Mouse (Mus musculus) CD4-positive helper T cell, adult 2 months (primary cell): Measurements from ENCODE around the gene Rcsd1.

Experiments used
- DNase-seq: peaks from one replicate; pipeline ENCODE4 v3.0.0-alpha.2; 2012; ENCODE audit warnings: low read depth, missing footprints, low spot score

The Rcsd1 gene

DNA sequence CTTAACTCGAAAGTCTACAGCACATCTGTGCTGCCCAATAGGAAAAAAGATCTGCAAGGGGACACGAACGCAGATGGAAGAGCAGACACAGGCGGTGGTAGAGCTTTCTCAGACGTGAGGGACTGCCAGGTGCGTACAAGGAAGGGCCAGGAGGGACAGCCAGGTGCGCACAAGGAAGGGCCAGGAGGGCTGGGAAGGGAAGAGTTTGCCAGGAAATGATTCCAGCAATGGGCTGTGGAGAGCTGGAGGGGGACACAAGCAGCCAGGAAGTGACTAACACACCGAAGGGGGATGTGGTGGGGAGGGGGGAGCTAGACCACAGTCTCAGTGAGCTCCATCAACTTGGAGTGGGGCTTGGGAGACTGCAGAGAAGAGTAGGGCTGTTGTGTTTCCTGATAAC, 79.6 kb downstream of the Rcsd1 start:
- no peak for DNase-seq

DNA sequence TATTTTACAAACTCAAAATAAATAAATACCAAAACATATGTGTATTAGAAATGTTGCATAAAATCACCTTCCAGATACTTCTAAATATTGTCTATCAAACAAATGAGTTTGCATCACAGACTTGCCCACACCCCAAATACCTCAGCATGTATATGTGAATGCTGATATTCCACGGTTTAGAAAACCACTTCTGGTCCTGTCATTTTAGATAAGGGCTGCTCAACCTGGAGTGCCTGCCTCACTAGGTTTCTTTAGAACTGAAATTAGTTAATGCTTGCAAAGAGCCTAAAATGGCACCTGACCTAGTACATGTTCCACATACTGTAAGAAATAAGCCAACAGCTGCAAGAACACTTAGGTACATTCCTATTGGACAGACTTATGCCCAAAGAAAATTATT, 81.0 kb downstream of the Rcsd1 start:
- DNase-seq, result no peak

DNA sequence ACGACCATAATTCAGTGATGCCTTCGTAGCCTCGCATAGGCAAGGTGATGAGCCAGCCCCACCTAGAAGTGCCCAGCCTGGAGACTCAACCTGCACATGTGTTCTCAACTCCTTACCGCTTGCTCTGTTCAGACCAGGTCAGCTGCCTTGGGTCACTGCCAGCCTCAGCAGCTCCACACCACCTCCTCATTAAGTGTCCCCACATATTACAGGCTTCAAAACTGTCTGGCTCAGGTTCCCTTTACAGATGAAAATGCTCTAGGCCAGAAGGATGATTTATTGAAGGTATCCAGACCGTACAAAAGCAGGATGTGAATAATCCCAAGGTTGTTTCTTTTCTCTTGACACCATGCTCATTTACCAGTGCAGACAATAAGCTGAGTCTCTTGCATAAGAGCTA, 83.7 kb downstream of the Rcsd1 start:
- DNase-seq, result no peak

DNA sequence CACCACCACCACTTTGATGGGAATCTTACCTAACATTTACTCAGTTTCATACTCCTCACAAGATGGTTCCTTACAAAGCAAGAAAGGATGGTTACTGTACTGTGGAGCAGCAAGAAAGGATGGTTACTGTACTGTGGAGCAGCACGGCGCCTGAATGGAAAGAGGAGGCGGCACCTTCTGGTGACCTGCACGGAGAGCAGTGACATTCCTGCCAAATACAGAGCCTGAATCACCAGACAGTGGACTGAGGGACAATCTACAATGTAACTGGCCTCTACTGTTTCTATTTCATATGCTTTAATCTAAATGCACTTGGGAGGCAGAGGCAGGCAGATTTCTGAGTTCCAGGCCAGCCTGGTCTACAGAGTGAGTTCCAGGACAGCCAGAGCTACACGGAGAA, 84.5 kb downstream of the Rcsd1 start:
- DNase-seq, result no peak

DNA sequence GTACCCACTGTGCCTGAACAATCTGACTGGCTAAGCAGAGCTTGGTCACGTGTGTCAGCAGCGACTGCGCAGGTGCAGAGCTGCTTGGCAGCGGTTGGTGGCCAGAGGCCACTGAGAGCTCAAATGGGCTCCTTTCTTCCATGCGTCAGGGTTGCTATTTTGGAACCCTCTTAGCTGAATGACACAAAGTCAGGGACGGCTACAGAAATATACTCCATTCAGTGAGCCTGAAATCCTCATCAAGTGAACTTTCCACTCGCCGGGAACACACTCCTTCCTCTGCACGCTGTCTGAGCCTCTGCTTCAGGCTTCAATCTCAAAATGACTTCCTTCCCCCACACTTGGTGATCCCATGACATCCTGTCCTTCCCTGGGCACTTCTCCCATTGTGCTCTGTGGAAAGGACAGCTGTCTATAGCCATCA, 91.3 kb downstream of the Rcsd1 start:
- no peak for DNase-seq

DNA sequence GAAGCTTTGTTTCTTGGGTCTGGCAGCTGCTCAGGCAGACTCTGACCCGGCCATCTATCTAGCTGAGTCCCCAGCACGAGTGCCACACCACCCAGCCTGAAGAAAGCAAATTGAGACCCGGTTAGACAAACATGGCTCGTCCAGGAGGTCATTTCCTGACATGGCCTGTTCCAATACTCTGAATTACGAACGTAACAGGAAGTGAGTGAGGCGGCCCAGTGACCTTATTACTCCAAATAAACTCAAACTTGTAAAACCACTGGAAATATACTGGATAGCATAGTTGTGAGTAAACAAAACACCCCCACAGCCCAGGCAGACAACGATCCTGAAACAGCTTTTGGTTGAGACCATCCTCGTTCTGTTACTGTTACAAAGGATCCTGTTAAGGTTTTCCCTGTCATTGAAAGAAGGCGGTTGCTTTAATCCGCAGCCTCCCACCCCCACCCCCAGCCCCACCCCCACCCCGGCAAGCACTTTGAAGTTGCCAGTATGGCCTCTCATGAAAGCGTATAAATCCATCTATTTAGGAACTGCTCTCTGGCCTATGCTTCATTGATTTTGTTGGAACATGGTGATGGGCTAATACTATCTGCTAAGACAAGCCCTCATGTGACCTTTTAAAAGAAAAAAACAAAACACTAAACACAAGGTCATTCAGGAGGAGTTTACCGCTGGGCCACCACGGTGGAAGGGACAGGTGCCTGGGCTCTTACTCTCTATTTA, 92.2 kb downstream of the Rcsd1 start:
- DNase-seq, result no peak

DNA sequence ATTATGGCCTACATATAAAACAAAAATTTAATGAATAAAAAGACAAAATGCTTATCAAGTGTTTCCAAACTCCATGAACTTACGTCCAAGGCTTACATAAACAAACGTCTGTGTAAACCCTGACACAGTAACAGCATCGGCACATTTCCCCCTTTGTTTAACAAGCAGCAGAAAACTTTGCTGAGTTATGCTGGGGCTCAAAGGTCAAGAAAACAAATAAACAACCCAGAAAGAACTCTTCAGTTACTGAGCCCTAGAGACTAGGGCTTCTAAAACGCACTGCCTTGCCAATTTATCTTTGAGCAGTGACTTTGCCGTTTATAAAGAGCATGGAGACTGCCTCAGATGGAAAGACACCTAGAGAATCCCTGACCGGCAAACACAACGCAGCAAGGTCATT, 92.9 kb downstream of the Rcsd1 start:
- no peak for DNase-seq

DNA sequence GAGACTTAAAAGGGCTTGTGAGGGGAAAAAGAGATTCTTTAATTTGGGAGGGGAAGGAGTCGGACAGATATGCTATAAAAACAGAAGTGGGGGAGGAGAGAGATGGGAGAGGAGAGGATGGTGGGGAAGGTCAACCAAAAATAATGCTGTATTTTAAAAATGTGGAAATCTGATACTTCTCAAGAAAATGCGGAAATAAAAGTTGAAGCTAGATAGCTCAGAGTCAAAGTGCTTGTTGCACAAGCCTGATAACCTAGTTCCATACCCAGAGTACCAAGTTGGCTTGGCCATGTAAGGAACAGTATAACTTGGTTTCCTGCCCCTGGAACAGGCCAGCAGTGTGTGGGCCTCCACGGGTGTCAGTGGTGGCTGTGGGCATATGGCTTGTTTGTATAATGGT, 94.8 kb downstream of the Rcsd1 start:
- DNase-seq, result no peak

DNA sequence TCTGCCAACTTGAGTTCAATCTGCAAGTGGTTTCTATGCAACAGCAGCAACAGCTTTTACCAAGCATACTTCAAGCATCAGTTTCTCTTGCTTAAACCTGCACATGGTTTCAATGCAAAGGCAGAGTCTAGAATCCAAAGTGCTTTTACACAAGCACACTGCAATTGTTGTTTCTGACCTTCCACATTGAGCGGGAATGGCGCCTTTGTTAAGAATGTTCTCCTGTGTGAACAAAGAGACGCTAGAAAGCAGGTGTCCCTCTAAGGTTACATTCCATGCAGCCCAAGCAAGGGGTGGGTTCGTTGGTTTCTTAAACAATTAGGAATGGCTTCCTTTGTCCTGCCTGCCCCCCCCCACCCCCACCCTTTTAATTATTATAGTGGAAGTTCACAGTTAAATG, 95.6 kb downstream of the Rcsd1 start:
- no peak for DNase-seq

DNA sequence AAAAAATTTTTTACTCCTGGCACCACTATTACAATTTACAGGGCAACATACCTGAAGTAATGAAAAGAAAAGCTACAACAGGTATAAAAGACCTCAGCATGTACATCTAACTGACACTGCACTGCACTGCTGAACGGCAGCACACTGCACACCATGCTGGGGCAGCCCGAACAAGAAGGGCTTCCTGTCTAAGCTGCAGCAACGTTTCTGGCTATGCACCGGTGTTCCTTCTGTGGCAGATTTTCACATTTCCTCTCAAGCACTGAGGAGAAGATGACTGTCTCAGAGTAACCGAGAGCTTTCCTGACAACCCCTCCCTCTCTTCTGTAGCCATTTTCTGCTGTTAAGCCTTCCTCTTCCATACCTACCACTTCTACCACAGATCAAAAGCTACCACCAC, 96.8 kb downstream of the Rcsd1 start:
- peak; percentile 22 for DNase-seq

DNA sequence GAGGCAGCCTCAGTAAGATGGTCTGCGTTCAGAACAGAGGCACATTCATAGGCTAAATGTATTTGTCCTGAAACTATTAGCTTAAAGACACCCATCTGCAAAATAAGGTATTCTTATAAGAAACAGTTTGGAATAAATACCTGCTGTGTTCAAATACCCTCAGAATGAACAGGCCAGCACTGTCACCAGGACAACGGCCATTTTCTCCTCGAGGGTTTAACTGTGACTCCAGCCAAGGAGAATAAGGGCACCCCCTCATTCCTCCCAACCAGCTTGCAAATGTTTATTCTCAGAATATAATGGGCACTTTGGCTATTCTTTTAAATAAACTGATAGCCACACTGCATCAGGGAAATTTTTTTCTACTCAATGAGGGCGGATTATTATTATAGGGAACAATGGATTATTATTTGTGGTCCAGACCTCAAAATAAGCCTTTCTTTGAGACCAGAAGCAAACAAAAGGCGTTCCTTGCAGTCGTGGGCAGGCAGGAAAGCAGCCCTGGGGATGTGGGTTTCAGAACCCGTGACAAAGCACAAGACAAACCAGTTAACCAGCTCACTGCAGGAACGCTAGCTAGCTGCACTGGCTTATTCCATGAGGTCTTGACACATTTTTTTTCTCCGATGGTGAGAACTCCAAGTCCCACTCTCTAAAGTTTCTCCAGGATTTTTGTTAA, 99.1 kb downstream of the Rcsd1 start:
- no peak for DNase-seq

DNA sequence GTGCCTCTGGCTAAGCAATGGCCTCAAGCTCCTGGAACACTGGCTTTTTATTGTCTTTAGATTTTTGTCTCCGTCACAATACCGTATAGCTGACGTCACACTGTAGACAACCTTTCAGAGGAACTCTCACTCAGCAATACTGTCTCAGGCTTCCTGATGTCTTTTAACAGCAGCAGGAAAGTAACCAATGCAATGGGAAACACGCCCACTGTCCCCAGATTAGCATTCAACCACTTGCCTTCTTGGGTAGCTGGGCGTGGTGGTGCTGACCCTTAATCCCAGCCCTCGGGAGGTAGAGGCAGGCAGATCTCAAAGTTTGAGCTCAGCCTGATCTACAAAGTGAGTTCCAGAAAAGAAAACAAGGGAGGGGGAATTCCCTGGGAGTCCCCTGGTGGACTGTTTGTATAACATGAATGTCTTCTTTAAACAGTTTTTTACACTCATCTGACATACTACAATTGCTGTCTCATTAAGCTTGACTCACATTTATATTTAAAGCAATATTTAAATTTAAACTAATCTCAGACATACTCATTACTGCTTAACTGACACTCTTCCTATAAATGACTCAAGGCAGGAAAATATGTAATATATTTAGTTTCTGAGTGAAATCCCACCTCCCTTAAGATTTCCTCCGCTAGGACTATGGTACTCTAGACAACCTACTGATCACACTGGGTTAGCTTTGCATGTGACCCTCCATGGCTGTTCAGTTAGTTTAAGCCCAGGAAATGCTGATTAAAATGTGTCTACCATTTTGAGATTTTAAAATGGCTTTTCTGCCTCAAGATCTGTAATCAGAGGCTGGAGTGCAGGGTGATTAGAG, 99.8 kb downstream of the Rcsd1 start:
- peak; percentile 8 for DNase-seq

DNA sequence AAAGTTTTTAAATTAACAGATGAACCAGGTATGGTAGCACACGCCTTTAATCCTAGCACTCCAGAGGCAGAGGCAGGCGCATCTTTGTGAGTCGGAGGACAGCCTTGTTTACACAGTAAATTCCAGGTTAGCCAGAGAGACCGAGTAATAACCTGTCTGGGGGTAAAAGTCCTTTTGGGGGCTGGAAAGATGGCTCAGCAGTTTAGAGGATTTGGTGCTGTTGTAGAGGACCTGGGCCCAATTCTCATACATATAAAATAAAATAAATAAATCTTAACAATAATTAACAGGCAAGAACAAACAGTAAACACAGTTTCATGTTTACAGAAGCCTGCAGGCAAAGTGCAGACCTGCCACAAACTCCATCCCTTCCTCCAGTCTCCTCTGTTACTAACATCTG, 100.7 kb downstream of the Rcsd1 start:
- DNase-seq, result no peak

DNA sequence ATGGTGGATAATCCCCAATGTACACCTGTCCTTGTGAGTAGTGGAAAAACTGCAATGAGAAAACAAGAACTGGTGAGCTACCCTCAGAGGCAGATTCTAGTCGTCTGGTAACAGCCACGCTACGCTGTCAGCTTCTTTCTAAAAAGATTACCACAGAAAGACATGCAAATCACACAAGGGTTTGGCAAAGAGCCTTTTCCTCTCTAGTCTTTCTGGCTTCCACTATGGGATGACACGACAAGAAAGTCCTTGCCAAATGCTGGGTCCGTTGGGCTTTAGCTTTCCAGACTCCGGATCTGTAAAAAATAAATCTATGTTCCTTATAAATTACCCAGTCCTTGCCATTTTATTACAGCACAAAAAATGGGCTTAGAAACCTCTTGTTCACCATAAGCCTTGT, 103.8 kb downstream of the Rcsd1 start:
- no peak for DNase-seq

DNA sequence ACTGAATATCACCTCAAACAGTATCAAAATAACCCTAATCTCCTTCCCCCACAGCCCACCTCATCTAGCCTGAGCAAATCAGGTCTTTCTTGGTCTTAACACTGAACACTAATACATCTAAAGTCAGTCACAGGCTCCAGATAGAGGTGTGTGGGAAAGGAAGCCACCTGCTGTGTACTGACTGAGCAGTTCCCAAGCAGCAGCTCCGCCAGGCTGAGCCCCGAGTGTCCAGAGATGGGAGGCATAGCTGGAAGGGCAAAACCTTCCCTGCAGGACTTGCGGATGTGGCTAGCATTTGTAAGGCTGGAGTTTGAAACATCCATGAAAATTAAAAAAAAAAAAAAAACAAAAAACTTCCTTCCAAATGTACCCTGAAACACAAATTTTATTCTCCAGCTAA, 104.4 kb downstream of the Rcsd1 start:
- no peak for DNase-seq

DNA sequence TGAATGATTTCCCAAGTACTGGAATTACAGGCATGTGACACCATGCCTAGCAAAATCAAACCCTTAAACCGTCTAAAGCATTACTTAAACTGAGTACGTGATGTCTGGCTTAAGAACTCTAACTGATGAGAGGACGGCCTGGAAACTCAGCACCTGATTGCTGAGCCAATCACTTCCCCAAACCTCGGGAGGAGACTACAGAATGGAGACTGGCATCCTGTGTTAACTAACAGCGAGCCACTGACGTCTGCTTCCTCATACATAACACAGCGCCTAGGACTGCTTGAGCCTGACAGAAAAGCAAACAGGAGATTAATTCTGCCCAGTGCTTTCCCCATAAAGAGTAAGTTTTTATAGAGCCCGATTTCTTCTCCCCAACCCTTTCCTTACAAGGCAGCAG, 105.4 kb downstream of the Rcsd1 start:
- DNase-seq, result no peak

DNA sequence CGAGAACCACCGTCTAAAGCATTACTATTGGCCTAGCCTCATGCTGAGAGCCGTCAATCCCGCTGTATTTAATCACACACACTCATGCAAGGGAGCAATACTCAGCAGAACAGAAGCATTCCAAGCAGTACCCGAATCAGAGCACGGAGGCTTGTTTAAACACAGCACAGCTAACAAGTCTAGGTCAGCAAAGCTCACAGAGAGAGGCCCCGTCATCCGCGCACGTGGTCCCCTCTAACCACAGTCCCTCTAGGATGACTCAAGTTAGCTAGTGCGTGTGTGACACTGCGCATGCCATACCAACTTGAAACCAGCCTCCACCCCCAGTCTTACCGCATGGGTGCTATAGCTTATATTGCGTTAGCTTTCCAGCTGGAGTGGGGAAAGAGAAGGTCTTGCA, 106.3 kb downstream of the Rcsd1 start:
- no peak for DNase-seq

DNA sequence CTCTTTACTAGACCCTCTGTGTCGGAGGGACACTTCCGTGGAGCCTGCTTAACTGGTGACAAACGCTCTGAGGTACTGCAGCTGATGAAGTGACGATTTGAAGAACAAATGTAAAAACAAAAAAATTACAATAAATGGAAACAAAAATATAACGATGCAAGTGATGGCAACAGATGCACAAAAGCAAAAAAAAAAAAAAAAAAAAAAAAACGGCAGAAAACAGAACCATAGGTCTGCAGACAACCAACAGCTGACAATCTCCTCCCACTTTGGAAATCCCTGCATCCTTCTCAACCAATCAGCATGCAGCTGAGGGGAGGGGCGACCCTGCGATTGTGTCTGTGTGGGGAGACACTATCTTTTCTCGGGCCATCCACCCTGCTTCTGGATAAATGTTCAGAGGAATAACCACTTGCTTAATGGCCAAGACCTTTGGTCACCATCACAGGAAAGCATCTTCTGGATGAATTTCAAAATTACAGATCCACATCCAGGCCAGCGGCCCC, 107.7 kb downstream of the Rcsd1 start:
- no peak for DNase-seq
